Mouse (Mus musculus) left cerebral cortex, postnatal 36 days (tissue): ENCODE results near the gene Gcnt7. TPM values are rescaled to one million over a fixed set of nuclear protein-coding genes. Genes with fewer than 3 reads are reported as not detected.

Experiments
- DNase-seq, 2 experiments: peaks; one replicate each; pipeline ENCODE4 v3.0.0; 2021 to 2022; ENCODE audit warnings: low spot score in 2 of 2, mixed read lengths in 1 of 2
- intact Hi-C: fragments of 180-260 bp; cut with DNase I; formaldehyde crosslinking; loops from one replicate; pipeline ENCODE4 v1.15.1; 2025
- total RNA-seq, 2 experiments: library from RNA; stranded (reverse); gene quantifications; 2 replicates each; pipeline ENCODE4 v1.2.3; 2021

Gcnt7 gene
- total RNA-seq, result not detected

- intact Hi-C loops, result no loop called here
- DNase-seq, result no peak
Observed at GRCm38 (mm10) chr2:172458496-172458895, at the start of gene Gcnt7. Gene Gcnt7, minus strand, starts transcription at chr2:172458596.

DNA sequence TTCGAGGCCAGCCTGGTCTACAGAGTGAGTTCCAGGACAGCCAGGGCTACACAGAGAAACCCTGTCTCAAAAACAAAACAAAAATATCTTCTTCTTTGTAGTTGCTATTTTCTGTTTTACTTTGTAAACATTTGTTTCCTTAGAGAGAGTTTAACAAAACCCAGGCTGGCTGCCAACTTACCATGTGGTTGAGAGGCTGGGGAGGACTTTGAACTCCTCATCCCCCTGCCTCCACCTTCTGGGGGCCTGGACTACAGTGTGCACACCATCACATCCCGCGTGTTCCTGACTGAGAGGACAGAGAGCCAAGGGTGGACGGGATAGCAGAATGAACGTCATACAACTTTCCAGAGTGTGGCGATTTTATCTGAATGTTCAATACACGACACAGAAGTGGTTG is 47.7 kb upstream of the Gcnt7 start:
- intact Hi-C loops, result no loop called here
- no peak for DNase-seq

GRCm38 (mm10) chr2:172502168-172502567 is 43.8 kb upstream of the Gcnt7 start:
- intact Hi-C loops, result no loop called here
- no peak for DNase-seq

DNA sequence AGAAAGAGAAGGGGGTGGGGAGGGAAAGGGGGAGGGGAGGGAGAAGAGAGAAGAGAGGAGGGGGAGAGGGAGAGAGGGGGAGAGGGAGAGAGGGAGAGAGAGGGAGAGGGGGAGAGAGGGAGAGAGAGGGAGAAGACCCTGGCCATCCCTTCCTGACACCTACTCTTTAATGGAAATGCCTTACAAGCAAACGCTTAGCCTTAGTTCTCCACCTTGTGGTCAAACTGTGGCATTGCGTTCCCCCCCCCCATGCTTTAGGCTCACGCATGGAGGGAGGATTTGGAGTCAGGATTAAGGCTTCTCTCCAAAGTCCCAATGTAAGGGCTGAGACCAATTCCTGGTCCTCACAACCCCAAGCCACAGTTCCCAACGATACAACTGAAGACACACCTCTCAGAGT is 42.9 kb upstream of the Gcnt7 start:
- DNase-seq, result no peak
- intact Hi-C loops, result no loop called here

GRCm38 (mm10) chr2:172500752-172501316 is 42.4 kb upstream of the Gcnt7 start:
- no peak for DNase-seq
- intact Hi-C loops, result no loop called here

- no peak for DNase-seq
- intact Hi-C loops, result no loop called here
Observed at GRCm38 (mm10) chr2:172498823-172499222, 40.4 kb upstream of the Gcnt7 start.

- intact Hi-C loops, result no loop called here
- no peak for DNase-seq
Observed at GRCm38 (mm10) chr2:172496736-172497345, 38.4 kb upstream of the Gcnt7 start.

GRCm38 (mm10) chr2:172484696-172485370 is 26.4 kb upstream of the Gcnt7 start:
- intact Hi-C loops, result loop anchor here (10.0 kb wide), 1 partner anchor 600 kb away; no protein-coding TSS in a partner anchor
- no peak for DNase-seq

- DNase-seq, result no peak
- intact Hi-C loops, result loop anchor here (10.0 kb wide), 1 partner anchor 601 kb away; no protein-coding TSS in a partner anchor
Observed at GRCm38 (mm10) chr2:172483766-172484413, 25.5 kb upstream of the Gcnt7 start.

DNA sequence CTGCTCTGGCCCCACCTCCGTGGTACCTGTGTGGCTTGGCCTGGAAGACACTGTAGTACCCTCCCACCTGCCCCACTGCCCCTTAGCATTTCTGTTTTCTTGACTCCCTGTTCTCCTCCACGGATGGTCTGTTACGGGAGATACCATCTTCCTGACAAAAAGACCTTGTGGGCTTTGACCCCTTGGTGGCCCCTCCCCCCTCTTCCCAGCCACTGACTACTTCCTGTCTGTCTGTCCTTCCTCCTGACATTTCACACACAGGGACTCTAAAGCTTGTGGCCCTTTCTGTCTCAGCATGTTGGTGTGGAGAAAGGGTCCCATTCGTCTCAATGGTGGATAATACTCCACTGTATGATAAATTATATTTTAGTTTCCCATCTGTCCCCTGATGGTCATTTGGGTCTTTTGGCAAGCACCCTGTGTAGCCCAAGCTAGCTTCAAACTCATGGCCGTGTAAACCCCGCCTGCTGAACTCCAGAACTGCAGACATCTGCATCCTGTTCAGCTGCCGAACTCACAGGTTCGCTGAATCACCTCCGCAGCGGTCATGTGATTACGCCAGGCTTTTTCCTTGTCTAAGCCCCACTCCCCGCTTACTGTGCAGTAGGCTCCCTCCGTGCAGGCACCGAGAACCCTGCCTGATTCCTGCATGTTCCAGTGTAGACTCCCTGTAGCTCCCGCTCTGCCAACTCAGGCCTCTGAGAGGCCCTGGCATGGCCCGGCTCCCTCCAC is 23.4 kb upstream of the Gcnt7 start:
- no peak for DNase-seq
- intact Hi-C loops, result loop anchor here (10.0 kb wide), 1 partner anchor 603 kb away; no protein-coding TSS in a partner anchor

GRCm38 (mm10) chr2:172480296-172480695 is 21.9 kb upstream of the Gcnt7 start:
- intact Hi-C loops, result loop anchor here (10.0 kb wide), 1 partner anchor 605 kb away; no protein-coding TSS in a partner anchor
- no peak for DNase-seq

DNA sequence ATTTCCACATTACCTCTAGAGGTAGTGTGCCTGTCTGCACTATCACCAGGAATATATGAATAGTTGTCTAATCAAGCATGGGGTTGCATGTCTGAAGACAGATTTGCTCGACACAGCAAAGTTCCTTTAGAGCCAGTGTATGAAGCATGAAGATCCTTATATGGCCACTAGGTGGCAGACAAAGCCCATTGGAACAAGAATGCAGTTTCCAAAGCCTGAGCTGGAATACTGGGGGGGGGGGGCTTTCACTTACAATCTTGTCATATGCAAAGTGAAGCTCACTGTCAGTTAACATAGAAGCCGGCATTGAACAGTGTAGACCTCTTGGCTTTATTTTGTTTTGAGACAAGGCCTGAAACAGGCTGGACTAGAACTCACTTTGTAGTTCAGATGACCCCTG is 19.5 kb upstream of the Gcnt7 start:
- intact Hi-C loops, result loop anchor here (2.0 to 10.0 kb wide), 3 partner anchors 297 to 519 kb away; no protein-coding TSS in a partner anchor
- peak in 1 of 2 experiments; percentile 34 for DNase-seq

DNA sequence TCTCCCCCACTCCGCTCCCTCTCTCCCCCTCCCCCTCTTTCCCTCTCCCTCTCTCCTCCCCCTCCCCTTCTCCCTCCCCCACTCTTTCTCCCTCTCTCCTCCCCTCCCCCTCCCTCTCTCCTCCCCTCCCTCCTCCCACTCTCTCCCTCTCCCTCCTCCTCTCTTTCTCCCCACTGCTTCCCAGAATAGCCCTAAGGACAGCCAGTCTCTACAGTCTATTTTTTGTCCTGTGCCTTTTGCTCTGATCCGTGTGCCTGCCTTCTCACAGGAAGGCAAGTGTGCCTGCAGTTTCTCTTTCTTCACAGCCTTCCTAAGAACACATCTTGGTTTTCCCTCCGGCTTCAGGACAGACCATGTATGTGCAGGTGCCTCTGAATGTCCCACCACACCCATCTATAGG is 19.0 kb upstream of the Gcnt7 start:
- intact Hi-C loops, result loop anchor here (2.0 to 10.0 kb wide), 3 partner anchors 297 to 520 kb away; no protein-coding TSS in a partner anchor
- no peak for DNase-seq

DNA sequence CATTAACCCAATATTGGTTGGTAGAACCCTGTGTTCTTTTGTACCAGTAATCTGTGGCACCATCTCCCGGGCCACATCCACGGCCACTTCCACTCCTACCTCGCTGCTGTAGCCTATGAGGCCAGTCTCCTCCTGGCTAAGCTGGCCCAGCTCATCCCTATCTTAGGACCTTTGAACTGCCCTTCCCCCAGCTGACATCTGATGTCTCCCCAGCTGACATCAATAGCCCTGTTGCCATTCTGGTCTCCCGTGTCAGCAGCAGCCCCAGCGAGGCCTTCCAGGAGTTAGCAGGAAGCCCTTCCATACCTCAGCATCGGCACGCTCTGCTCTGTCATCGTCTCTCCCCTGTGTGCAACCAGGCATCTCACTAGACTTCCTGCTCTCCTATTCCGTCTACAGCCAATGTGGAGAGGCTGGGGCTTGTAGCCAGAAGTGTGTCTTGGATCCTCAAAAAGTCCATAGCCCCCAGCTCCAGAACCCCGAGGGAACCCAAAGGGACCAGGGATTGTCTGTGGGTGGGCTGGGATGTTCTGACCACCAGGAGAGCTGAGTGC is 18.4 kb upstream of the Gcnt7 start:
- no peak for DNase-seq

GRCm38 (mm10) chr2:172474970-172475369 is 16.6 kb upstream of the Gcnt7 start:
- intact Hi-C loops, result loop anchor here (5.0 to 10.0 kb wide), 2 partner anchors 300 to 522 kb away; no protein-coding TSS in a partner anchor
- no peak for DNase-seq

More for the DNA sequence above, 18.4 kb upstream of the Gcnt7 start:
- intact Hi-C loops, result loop anchor here (2.0 to 10.0 kb wide), 3 partner anchors 298 to 521 kb away; no protein-coding TSS in a partner anchor

DNA sequence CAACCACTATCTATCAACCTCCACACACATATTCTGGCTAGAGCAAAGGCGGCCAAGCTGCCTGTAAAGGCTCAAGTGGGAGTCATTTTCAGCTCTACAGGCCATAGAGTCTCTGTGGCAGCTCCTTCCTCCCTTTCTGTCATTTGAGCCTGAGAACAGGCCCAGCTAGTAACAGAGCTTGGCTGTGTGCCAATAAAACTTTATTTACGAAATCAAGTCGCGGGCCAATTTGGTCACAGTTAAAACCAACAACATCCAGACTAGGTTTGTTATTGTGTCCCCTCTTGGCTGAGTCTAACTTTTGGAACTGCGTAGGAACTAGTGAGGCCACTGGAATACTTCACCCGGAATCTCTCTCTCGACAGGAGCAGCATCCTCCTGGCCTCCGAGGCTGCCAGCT is 15.2 kb upstream of the Gcnt7 start:
- intact Hi-C loops, result loop anchor here (10.0 kb wide), 1 partner anchor 301 kb away; no protein-coding TSS in a partner anchor
- no peak for DNase-seq

- no peak for DNase-seq
- intact Hi-C loops, result loop anchor here (10.0 kb wide), 1 partner anchor 302 kb away; no protein-coding TSS in a partner anchor
Observed at GRCm38 (mm10) chr2:172472318-172472717, 13.9 kb upstream of the Gcnt7 start, which contains the start of gene Fam209. Gene Fam209, plus strand, starts transcription at chr2:172472520.

GRCm38 (mm10) chr2:172468346-172468819 is 10.0 kb upstream of the Gcnt7 start:
- intact Hi-C loops, result no loop called here
- no peak for DNase-seq

DNA sequence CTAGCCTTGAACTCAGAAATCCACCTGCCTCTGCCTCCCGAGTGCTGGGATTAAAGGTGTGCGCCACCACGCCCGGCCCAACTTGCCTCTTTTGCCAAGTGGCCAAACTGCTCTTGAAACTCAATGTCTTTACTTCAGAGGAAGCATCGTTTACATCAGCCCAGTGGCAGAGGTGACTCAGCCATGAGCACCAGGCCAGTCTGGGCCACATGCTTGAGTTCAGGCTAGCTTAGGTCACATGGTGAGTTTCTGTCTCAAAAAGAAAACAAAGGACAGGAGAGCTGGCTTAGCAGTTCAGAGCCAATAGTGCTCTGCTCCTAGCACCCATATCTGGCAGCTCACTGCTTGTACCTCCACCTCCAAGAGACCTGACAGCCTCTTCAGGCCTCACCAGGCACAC is 8.8 kb upstream of the Gcnt7 start:
- intact Hi-C loops, result no loop called here
- no peak for DNase-seq
